Mouse (Mus musculus): Measurements from ENCODE around the gene Polr1d. TPM values are rescaled to one million over a fixed set of nuclear protein-coding genes. Genes with fewer than 3 reads are reported as not detected.

The Polr1d gene
- total RNA-seq, 2 experiments from 2014 or later = 69.4 to 70.4 TPM

DNA sequence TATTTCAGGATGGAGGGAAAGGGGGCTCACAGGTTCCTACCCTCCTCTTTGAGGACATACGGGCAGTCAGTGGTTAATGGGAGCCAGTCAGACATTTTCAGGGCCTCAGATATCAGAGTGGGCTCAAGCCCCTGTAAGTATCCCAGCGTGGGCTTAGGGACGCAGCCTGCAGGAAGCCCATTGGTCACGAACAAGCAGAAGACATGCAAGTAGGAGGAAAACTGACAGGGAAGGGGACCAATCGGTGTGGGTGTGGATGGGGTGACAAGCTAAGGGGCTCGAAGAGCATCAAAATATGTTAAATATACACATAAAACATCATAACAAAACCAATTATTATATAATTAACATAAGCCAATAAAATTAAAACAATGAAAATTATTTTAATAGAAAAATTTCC is 22.5 kb upstream of the Polr1d start:
- DNase-seq = no peak
- intact Hi-C loops (cut with DNase I) = no loop called here

- no peak for DNase-seq
- intact Hi-C loops (cut with DNase I) = no loop called here
Measured at GRCm38 (mm10) chr5:147054747-147055270, 22.0 kb upstream of the Polr1d start.

DNA sequence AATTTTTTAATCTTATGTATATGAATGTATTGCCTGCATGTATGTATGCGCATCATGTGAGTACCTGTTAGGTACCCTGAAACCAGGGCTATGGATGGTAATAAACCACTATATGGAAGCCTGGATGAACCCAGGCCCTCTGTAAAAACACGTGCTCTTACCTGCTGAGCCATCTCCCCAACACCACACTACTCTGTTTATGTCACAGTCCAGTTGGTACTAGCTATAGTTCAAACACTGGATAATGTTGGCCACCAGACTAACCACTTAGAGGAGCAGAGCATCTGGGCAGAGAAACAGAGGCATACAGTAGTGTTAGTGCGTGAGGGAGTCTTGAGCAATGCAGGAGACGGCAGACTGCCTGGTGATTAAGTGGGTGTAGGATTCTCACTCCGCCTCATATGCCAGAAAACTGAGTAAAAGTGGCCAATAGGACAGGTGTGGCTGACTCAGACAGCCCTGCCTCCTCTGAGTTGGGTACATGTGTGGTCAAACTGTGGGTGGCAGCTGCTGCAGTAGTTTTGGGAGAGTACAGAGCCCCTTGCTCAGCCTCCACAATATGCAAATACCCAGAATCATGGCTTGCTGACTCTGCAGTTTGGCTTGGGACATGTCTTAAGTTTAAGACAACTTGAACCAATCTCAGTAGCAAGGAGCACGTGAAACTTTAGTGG is 21.1 kb upstream of the Polr1d start:
- intact Hi-C loops (cut with DNase I) = no loop called here

GRCm38 (mm10) chr5:147056712-147057290 is 20.0 kb upstream of the Polr1d start:
- DNase-seq = no peak
- intact Hi-C loops (cut with DNase I) = no loop called here

More for the DNA sequence above, 21.1 kb upstream of the Polr1d start:
- no peak for DNase-seq

GRCm38 (mm10) chr5:147057626-147058414 is 19.0 kb upstream of the Polr1d start:
- intact Hi-C loops (cut with DNase I) = no loop called here

GRCm38 (mm10) chr5:147058661-147059060 is 18.2 kb upstream of the Polr1d start:
- intact Hi-C loops (cut with DNase I) = no loop called here
- DNase-seq = no peak

More at GRCm38 (mm10) chr5:147057626-147058414, 19.0 kb upstream of the Polr1d start:
- DNase-seq = no peak

DNA sequence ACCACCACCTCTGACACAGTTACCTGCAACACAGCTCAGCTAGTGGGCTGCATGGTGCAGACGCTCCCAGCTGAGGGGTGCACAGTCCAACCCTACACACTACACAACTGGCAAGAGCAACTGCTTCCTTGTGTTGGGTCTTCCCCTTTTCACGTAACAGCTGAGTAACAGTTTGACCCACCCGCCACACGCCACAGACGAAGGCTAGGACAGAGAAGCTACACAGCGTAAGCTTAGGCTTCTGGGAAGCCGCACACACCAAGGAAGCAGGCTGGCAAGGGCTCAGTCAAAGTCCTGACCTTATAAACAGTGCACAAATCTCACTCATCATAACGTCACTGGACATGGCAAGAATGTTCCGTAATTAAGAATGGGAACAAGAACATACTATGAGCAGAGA is 17.5 kb upstream of the Polr1d start:
- intact Hi-C loops (cut with DNase I) = no loop called here
- DNase-seq = no peak

- DNase-seq = no peak
- intact Hi-C loops (cut with DNase I) = no loop called here
Measured at GRCm38 (mm10) chr5:147060024-147060423, 16.8 kb upstream of the Polr1d start.

GRCm38 (mm10) chr5:147063215-147063661 is 13.6 kb upstream of the Polr1d start:
- intact Hi-C loops (cut with DNase I) = no loop called here
- no peak for DNase-seq

DNA sequence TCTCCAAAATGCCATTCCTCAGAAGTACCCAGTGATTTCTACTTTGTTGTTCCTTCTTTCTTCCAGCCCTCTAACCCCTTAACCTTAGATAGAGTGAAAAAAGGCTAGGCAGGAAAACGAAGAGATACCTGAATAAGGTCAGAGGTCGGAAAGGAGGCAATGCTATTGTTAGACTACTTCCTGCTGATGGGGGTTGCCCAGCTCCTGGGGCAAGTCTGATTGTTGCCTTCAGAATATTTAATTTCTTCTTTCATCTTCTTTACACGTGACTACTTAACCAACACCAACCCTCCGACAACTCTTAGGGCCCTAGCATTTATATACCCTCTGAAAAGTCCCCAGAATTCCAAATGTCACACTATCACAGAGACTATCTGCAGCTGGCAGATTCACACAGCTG is 10.7 kb upstream of the Polr1d start:
- intact Hi-C loops (cut with DNase I) = no loop called here
- DNase-seq = no peak

- no peak for DNase-seq
- intact Hi-C loops (cut with DNase I) = no loop called here
Measured at GRCm38 (mm10) chr5:147066965-147067364, 9.9 kb upstream of the Polr1d start.

DNA sequence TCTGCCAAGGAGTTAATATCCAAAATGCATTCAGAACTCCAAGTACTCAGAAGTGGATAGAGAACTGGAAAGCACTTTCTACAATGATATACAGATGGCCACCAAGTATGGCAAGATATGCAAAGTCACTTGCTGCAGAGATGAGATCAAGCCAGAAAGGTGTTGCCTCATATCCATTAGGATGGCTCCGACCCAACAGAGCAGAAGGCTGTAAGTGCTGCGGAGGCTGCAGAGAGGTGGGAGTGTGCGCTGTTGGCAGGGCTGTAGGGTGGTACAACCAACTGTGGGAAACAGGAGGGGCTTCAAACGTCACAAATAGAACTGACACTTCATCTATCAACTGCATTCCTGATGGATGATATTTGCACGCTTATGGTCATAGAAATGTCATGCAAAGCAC is 8.0 kb upstream of the Polr1d start:
- intact Hi-C loops (cut with DNase I) = no loop called here
- no peak for DNase-seq

- peak in 1 of 2 experiments; percentile 32 for DNase-seq
- intact Hi-C loops (cut with DNase I) = no loop called here
Measured at GRCm38 (mm10) chr5:147070791-147071516, 5.9 kb upstream of the Polr1d start.

DNA sequence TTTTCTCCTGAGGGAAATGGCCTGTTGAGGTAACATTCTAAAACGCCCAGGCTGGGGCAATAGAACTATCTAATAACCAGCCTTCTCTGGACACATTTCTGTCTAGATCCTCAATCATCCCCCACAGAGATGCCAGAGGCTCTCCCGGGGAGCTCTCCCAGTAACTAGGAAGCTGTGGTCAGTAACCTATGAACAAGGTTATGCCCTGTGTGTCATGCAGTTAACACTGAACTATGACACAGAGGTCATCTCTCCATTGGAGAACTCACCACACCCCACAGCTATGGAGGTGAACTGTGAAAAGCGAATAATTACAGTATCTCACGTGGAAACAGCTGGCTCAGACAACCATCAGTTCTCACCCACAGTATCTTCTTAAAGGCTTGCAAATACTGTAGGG is 5.0 kb upstream of the Polr1d start:
- no peak for DNase-seq
- intact Hi-C loops (cut with DNase I) = no loop called here

DNA sequence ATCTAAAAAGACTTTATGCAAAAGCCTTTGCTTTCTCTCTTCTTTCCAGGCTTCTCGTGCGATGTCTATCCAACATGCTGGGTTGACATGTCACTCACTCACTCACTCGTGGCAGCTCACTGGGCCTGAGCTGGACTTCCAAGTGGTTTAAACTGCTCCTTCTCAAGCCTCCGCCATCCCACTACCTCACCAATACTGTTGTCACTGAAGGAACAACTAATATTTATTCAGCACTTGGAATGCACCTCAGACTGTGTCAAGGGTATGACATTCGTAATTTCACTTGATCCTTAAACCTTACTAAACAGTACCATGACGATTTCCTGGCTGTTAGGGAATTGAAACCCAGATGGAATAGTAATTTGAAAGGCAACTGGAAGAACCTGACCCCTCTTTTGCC is 3.0 kb upstream of the Polr1d start:
- no peak for DNase-seq
- intact Hi-C loops (cut with DNase I) = loop anchor here (2.0 kb wide), 1 partner anchor 37 kb away; no protein-coding TSS in a partner anchor

DNA sequence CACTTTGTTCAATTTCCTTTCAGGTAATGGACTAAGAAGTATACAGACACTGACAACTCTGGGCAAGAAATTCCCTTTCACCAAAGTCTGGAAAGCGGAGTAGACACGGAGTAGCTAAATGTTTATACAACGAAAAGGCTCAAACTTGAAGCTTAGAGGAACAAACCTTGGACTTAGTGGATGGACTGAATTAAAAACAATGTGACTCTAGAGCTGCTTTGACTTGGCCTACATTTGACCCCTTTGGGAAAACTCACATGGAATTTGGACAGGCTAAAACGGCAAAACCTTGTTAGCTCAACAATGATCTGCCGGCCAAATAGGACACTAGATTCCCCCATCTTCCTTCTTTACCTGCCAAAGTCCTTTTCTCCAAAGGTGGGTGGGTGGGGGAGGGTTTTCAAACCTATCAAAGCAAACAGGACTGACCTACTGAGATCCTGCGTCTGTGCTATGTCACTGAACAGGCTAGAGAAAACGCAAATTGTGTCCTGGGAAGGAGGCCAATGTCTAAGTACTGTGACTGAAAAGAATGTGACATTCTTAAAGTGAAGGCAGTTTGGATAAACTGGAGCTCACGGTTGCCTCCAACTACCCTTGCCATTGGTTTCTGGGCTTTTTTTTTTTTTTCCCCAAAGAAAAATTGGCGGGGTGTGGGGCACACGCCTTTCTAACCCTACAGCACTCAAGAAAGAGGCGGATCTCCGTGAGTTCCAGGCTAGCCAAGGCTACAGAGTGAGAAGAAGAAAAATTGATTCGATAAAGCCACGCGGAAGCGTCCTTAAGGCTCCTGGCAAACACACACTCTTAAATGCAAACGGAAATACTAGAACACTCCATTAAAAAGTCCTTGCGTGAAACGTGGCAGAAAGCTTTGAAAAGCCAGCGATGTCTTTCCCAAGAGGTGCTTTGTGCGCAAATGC is 1.5 kb upstream of the Polr1d start:
- peak in 1 of 2 experiments; percentile 66 for DNase-seq
- intact Hi-C loops (cut with DNase I) = loop anchor here (2.0 to 5.0 kb wide), 2 partner anchors 39 to 93 kb away; no protein-coding TSS in a partner anchor

DNA sequence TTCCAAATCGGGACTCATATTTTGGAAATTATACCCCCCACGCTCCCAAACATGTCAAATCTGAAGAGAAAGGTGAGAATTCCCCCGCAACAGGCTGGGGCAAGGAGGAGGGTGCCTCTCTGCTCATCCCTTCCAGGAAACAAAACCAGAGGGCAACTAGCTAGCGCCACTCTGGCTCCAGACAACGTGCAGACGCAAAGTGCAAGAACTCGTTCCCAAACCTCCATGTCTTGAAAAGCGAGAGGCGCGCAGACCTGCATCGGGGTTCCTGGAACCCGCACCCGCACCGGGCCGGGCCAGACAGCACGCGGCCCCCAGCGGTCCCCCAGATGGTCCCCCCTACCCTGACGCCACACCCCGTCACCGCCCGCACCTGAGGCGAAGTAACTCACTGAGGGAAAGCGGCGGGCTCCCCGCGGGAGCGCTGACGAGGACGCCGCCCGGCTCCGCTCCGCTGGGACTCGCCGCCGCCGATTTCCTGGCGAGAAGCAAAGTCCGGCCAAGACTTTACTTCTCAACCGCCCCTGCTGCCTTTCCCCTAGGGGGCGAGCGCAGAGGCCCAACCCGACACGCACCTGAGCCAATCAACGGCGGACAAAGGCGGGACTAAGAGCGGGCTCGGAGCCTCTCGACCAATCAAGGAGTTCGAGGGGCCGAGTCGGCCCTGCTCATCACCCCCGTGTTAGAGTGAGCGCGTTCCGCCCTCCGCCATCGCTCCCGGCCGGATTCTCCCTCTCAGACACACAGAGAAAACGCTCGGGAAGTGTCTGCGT is 638 bp upstream of the Polr1d start, which contains the start of gene Lnx2:
Lnx2 (minus strand) TSS at position 561 of the 773 bp plus-strand sequence.
- DNase-seq = peak; percentile 98
- intact Hi-C loops (cut with DNase I) = loop anchor here (5.0 kb wide), 1 partner anchor 94 kb away; no protein-coding TSS in a partner anchor

DNA sequence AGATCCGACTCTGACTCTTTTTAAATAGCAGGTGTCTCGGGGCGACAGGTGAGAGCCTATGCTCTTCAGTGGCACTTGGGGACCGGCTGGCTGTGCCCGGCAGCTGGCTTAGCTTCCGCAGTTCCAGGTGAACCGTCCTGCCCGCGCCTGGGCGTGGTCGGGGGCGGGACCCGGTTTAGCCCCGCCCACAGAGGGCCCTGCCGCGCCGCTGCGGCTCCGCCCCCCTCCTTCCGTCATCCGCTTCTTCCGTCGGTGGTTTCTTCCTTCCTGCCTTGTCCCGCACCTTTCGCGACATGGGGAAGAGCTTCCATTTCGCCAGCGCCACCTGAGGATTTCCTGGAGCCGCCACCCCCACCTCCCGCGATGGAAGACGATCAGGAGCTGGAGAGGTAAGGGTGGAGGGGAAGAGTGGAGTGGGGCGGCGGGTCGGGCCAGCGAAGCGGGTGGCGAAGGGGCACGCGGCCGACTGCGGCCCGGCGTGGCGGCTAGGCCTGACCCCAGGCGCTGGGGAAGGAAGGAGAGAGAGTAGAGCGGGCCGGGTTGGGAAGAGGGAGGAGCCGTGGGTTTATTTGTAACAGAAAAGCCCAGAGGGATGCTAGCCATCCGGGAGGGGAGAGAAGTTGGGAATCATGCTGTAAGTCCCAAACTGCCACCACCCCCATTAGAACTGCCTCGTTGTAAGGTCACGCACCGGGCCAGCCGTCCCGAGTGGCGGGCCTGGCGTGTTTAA is 620 bp downstream of the Polr1d start:
- peak; percentile 95 for DNase-seq
- intact Hi-C loops (cut with DNase I) = loop anchor here (5.0 kb wide), 1 partner anchor 95 kb away; no protein-coding TSS in a partner anchor
